Mouse (Mus musculus) CH12.LX (cell line): ENCODE data around the gene Tex22. TPM values are rescaled to one million over a fixed set of nuclear protein-coding genes. Genes with fewer than 3 reads are reported as not detected.

ENCODE experiments used
- DNase-seq: peaks from one replicate; pipeline ENCODE4 v3.0.0-alpha.2; 2013; ENCODE audit errors: extremely low read depth
- H3K27ac ChIP-seq: 2 replicates; pipeline ENCODE4 v1.5.1; 2012; ENCODE audit warnings: low read depth, mild to moderate bottlenecking, control low read depth, moderate library complexity; ENCODE audit not compliant: insufficient read depth
- H3K27me3 ChIP-seq: replicated peaks from 2 replicates; pipeline ENCODE3; 2012; ENCODE audit warnings: inconsistent platforms
- H3K36me3 ChIP-seq, 2 experiments: replicated peaks in 1 of 2; 2 replicates each; pipeline versions ENCODE3 to v1.6.1; 2012; ENCODE audit warnings: inconsistent platforms in 1 of 2, low read length in 1 of 2, mild to moderate bottlenecking in 1 of 2, mixed read lengths in 1 of 2, moderate library complexity in 1 of 2; ENCODE audit not compliant: control insufficient read depth in 1 of 2, insufficient read depth in 1 of 2
- H3K4me1 ChIP-seq, 2 experiments: 2 replicates each; pipeline ENCODE4 v1.6.1; 2012; ENCODE audit warnings: inconsistent platforms in 1 of 2, moderate library complexity in 1 of 2; ENCODE audit not compliant: insufficient read depth in 2 of 2, control insufficient read depth in 1 of 2
- H3K4me2 ChIP-seq: 2 replicates; pipeline ENCODE4 v1.6.1; 2012; ENCODE audit warnings: low read depth, mild to moderate bottlenecking, control low read depth; ENCODE audit not compliant: poor library complexity, insufficient read depth, severe bottlenecking
- H3K4me3 ChIP-seq, 3 experiments: fragments of 150-350 bp in 1 of 3; sonication (generic) in 1 of 3; replicated peaks in 1 of 3; 2 replicates each; pipeline versions ENCODE3 to v1.5.1; 2011 to 2012; ENCODE audit warnings: low read depth in 2 of 3, low read length in 2 of 3, mild to moderate bottlenecking in 2 of 3, moderate library complexity in 2 of 3, control low read depth in 1 of 3, improper control_type of control experiment in 1 of 3, inconsistent platforms in 1 of 3, mixed read lengths in 1 of 3; ENCODE audit not compliant: poor library complexity in 1 of 3
- H3K79me2 ChIP-seq: replicated peaks from 2 replicates; pipeline ENCODE4 v1.6.1; 2012; ENCODE audit warnings: mild to moderate bottlenecking, moderate library complexity; ENCODE audit not compliant: control insufficient read depth, poor library complexity, insufficient read depth, severe bottlenecking; ENCODE audit errors: extremely low read depth
- H3K9ac ChIP-seq: 2 replicates; pipeline ENCODE4 v1.6.1; 2012; ENCODE audit warnings: low read depth, mild to moderate bottlenecking, control low read depth, moderate library complexity; ENCODE audit not compliant: insufficient read depth
- H3K9me3 ChIP-seq: replicated peaks from 2 replicates; pipeline ENCODE3; 2012; ENCODE audit warnings: low read length, inconsistent platforms, mixed read lengths
- BHLHE40 ChIP-seq: IDR thresholded peaks from 2 replicates; pipeline ENCODE4 v1.6.1; 2011; ENCODE audit warnings: mild to moderate bottlenecking, low read depth, low read length, improper control_type of control experiment
- CHD1 ChIP-seq: IDR thresholded peaks from 2 replicates; pipeline ENCODE4 v1.6.1; 2012; ENCODE audit warnings: low read depth, low read length, improper control_type of control experiment, inconsistent platforms
- CTCF ChIP-seq, 2 experiments: IDR thresholded peaks in 1 of 2; conservative IDR thresholded peaks in 1 of 2; 2 replicates each; pipeline ENCODE4 v1.5.1; 2011 to 2012; ENCODE audit warnings: low read depth in 2 of 2, low read length in 2 of 2, improper control_type of control experiment in 1 of 2, inconsistent platforms in 1 of 2, mild to moderate bottlenecking in 1 of 2, moderate library complexity in 1 of 2
- E2F4 ChIP-seq: IDR thresholded peaks from 2 replicates; pipeline ENCODE4 v1.6.1; 2011; ENCODE audit warnings: low read depth, low read length, improper control_type of control experiment; ENCODE audit not compliant: insufficient replicate concordance
- ELF1 ChIP-seq: IDR thresholded peaks from 2 replicates; pipeline ENCODE4 v1.6.1; 2014; ENCODE audit warnings: low read depth, mild to moderate bottlenecking, inconsistent platforms, low read length, improper control_type of control experiment
- EP300 ChIP-seq: IDR thresholded peaks from 2 replicates; pipeline ENCODE4 v1.6.1; 2011; ENCODE audit warnings: low read length, improper control_type of control experiment
- ETS1 ChIP-seq: conservative IDR thresholded peaks from 2 replicates; pipeline ENCODE4 v1.6.1; 2012; ENCODE audit warnings: low read depth, mild to moderate bottlenecking, inconsistent platforms, low read length, improper control_type of control experiment, moderate library complexity
- GABPA ChIP-seq: IDR thresholded peaks from 2 replicates; pipeline ENCODE4 v1.6.1; 2012; ENCODE audit warnings: low read depth, low read length, improper control_type of control experiment, inconsistent platforms; ENCODE audit not compliant: insufficient replicate concordance
- IRF4 ChIP-seq: IDR thresholded peaks from 2 replicates; pipeline ENCODE4 v1.6.1; 2014; ENCODE audit warnings: low read depth, mild to moderate bottlenecking, inconsistent platforms, low read length, improper control_type of control experiment
- JUN ChIP-seq: IDR thresholded peaks from 2 replicates; pipeline ENCODE4 v1.6.1; 2011; ENCODE audit warnings: low read depth, mild to moderate bottlenecking, low read length, improper control_type of control experiment, moderate library complexity; ENCODE audit not compliant: insufficient read depth
- KAT2A ChIP-seq: IDR thresholded peaks from 2 replicates; pipeline ENCODE4 v1.6.1; 2012; ENCODE audit warnings: low read length, improper control_type of control experiment, inconsistent platforms; ENCODE audit not compliant: insufficient replicate concordance
- MAFK ChIP-seq: IDR thresholded peaks from 2 replicates; pipeline ENCODE4 v1.6.1; 2011; ENCODE audit warnings: low read length, improper control_type of control experiment; ENCODE audit not compliant: insufficient replicate concordance
- MAZ ChIP-seq: IDR thresholded peaks from 2 replicates; pipeline ENCODE4 v1.6.1; 2012; ENCODE audit warnings: low read depth, mild to moderate bottlenecking, inconsistent platforms, low read length, improper control_type of control experiment, moderate library complexity
- MEF2A ChIP-seq: IDR thresholded peaks from 2 replicates; pipeline ENCODE4 v1.6.1; 2014; ENCODE audit warnings: low read depth, mild to moderate bottlenecking, inconsistent platforms, low read length, improper control_type of control experiment, borderline replicate concordance
- MXI1 ChIP-seq: IDR thresholded peaks from 2 replicates; pipeline ENCODE4 v1.6.1; 2011; ENCODE audit warnings: mild to moderate bottlenecking, low read depth, low read length, improper control_type of control experiment
- MYC ChIP-seq: IDR thresholded peaks from 2 replicates; pipeline ENCODE4 v1.6.1; 2011; ENCODE audit warnings: low read depth, mild to moderate bottlenecking, improper control_type of control experiment, low read length
- NELFE ChIP-seq: IDR thresholded peaks from 2 replicates; pipeline ENCODE4 v1.6.1; 2011; ENCODE audit warnings: low read depth, low read length, improper control_type of control experiment
- NRF1 ChIP-seq: IDR thresholded peaks from 2 replicates; pipeline ENCODE4 v1.6.1; 2014; ENCODE audit warnings: low read depth, mild to moderate bottlenecking, inconsistent platforms, low read length, improper control_type of control experiment, moderate library complexity
- POLR2A ChIP-seq: IDR thresholded peaks from 2 replicates; pipeline ENCODE4 v1.6.1; 2011; ENCODE audit warnings: low read depth, mild to moderate bottlenecking, improper control_type of control experiment, low read length
- POLR2AphosphoS2 ChIP-seq: IDR thresholded peaks from 2 replicates; pipeline ENCODE4 v1.6.1; 2011; ENCODE audit warnings: low read depth, low read length, improper control_type of control experiment
- RAD21 ChIP-seq: IDR thresholded peaks from 2 replicates; pipeline ENCODE4 v1.6.1; 2011; ENCODE audit warnings: low read depth, mild to moderate bottlenecking, low read length, improper control_type of control experiment, moderate library complexity
- RCOR1 ChIP-seq: conservative IDR thresholded peaks from 2 replicates; pipeline ENCODE4 v1.6.1; 2012; ENCODE audit warnings: low read depth, mild to moderate bottlenecking, inconsistent platforms, low read length, improper control_type of control experiment
- TBP ChIP-seq: conservative IDR thresholded peaks from 2 replicates; pipeline ENCODE4 v1.6.1; 2011; ENCODE audit warnings: low read depth, low read length, improper control_type of control experiment
- TCF12 ChIP-seq: IDR thresholded peaks from 2 replicates; pipeline ENCODE4 v1.6.1; 2014; ENCODE audit warnings: low read depth, mild to moderate bottlenecking, inconsistent platforms, low read length, improper control_type of control experiment
- UBTF ChIP-seq: IDR thresholded peaks from 2 replicates; pipeline ENCODE4 v1.6.1; 2012; ENCODE audit warnings: low read depth, mild to moderate bottlenecking, inconsistent platforms, low read length, improper control_type of control experiment, moderate library complexity
- USF1 ChIP-seq: IDR thresholded peaks from 2 replicates; pipeline ENCODE4 v1.6.1; 2014; ENCODE audit warnings: low read depth, mild to moderate bottlenecking, inconsistent platforms, low read length, improper control_type of control experiment
- USF2 ChIP-seq: conservative IDR thresholded peaks from 2 replicates; pipeline ENCODE4 v1.6.1; 2011; ENCODE audit warnings: low read depth, low read length, improper control_type of control experiment
- ZC3H11A ChIP-seq: IDR thresholded peaks from 2 replicates; pipeline ENCODE4 v1.6.1; 2012; ENCODE audit warnings: low read depth, mild to moderate bottlenecking, inconsistent platforms, low read length, improper control_type of control experiment
- ZKSCAN1 ChIP-seq: IDR thresholded peaks from 2 replicates; pipeline ENCODE4 v1.6.1; 2012; ENCODE audit warnings: low read depth, inconsistent platforms, low read length, improper control_type of control experiment, borderline replicate concordance
- ZMIZ1 ChIP-seq: IDR thresholded peaks from 2 replicates; pipeline ENCODE4 v1.6.1; 2012; ENCODE audit warnings: low read depth, mild to moderate bottlenecking, inconsistent platforms, low read length, improper control_type of control experiment
- dilution Hi-C: fragments of 300-500 bp; cut with MboI; formaldehyde crosslinking; loops from 2 replicates; pipeline ENCODE4 v1.14.3; 2020; ENCODE audit warnings: low sequenced_read_pairs; ENCODE audit not compliant: extremely low pct_unique_long_range_greater_than_20kb, extremely low pct_ligation_motif_present
- in situ Hi-C: fragments of 300-500 bp; cut with MboI; formaldehyde crosslinking; loops from 3 replicates; pipeline ENCODE4 v1.14.3; 2019; ENCODE audit warnings: low sequenced_read_pairs, low pct_ligation_motif_present, low pct_unique_long_range_greater_than_20kb, mixed read lengths
- polyA plus RNA-seq: library from polyadenylated mRNA; unstranded; fragments of >175 nt; gene quantifications from 2 replicates; pipeline ENCODE4 v1.2.1, GENCODE M21; 2012; ENCODE audit warnings: low read depth; ENCODE audit not compliant: insufficient read length
- total RNA-seq, 2 experiments: library from RNA; depleted of rRNA; stranded (reverse); fragments of 300-350 nt in 1 of 2; fragments of >200 nt in 1 of 2; gene quantifications; 2 replicates each; pipeline ENCODE4 v1.2.3; 2012 to 2014

Tex22 gene
- total and polyA plus RNA-seq, 3 experiments = 0.21 TPM; not detected in 2

DNA sequence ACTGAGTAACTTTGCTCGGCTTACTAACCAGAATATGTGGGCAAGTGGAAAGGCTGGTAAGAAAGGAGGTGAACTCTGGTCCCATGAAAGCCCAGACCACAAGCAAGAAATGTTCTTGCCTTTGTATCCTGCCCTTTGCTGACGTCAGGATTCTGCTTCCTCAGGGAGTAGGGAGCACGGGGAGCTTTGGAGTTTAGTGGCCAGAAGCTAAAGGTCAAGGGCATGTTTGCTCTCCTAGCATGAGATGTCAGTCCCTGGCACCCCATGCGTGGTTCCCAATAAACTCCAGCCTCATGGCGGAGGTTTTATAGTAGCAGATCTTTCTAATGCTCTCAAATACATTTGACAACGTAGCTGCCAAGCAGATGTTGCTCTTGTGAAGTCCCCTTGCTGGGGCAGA, 2.5 kb upstream of the Tex22 start:
- no peaks in the 10 kb centered on the region for H3K27me3 ChIP-seq
- dilution Hi-C loops = no loop called here
- DNase-seq = no peak
- H3K27ac ChIP-seq = no peak overlapping the region
- no peaks in the 10 kb centered on the region for H3K79me2 ChIP-seq
- H3K9ac ChIP-seq = no peak overlapping the region
- TF ChIP-seq NRF1 (no peak), MAZ (no peak), RCOR1 (no peak), IRF4 (no peak), ZKSCAN1 (no peak), JUN (no peak), RAD21 (no peak), EP300 (no peak), MYC (no peak), BHLHE40 (no peak), USF1 (no peak), USF2 (no peak)
- no peak overlapping the region for H3K4me3 ChIP-seq
- peaks cover 16 to 29% of the 10 kb centered on the region in 2 experiments for H3K4me1 ChIP-seq
- no peak overlapping the region for H3K4me2 ChIP-seq
- in situ Hi-C loops = loop anchor here (5.0 kb wide), 1 partner anchor 35 kb away; no protein-coding TSS in a partner anchor
- no peaks in the 10 kb centered on the region for H3K9me3 ChIP-seq
- peaks cover 0 to 43% of the 10 kb centered on the region in 2 experiments for H3K36me3 ChIP-seq

GRCm38 (mm10) chr12:113073420-113074328, 628 bp upstream of the Tex22 start:
- H3K4me3 ChIP-seq = peak overlapping the region; percentile 20 to 72 (median 56)
- peak; percentile 46 for DNase-seq
- no peaks in the 10 kb centered on the region for H3K79me2 ChIP-seq
- H3K9me3 ChIP-seq = no peaks in the 10 kb centered on the region
- peak overlapping the region; percentile 51 for H3K9ac ChIP-seq
- H3K27me3 ChIP-seq = no peaks in the 10 kb centered on the region
- H3K27ac ChIP-seq = 0 out of 2 replicates have a peak overlapping the region, but pooled peaks have one; percentile 17
- H3K4me2 ChIP-seq = peak overlapping the region; percentile 75
- peaks cover 16 to 29% of the 10 kb centered on the region in 2 experiments for H3K4me1 ChIP-seq
- in situ Hi-C loops = loop anchor here (5.0 kb wide), 1 partner anchor 34 kb away; no protein-coding TSS in a partner anchor
- peaks cover 0 to 35% of the 10 kb centered on the region in 2 experiments for H3K36me3 ChIP-seq
- dilution Hi-C loops = no loop called here
- TF ChIP-seq TCF12 (no peak), ETS1 (no peak), USF1 (no peak), CHD1 (no peak), KAT2A (no peak), ELF1 (0 out of 2 replicates have a peak, but pooled peaks have one; percentile 15), UBTF (0 out of 2 replicates have a peak, but pooled peaks have one; percentile 42), GABPA (no peak), MXI1 (no peak), MAFK (no peak), CTCF (conservative IDR thresholded peaks at IDR 0.05 in 1 of 2, IDR thresholded peaks at IDR 0.05 in 1 of 2; ENCODE audit: low read depth in 2 of 2, low read length in 2 of 2) (peak in 1 of 2 experiments; percentile 47; a peak in 2 of 4 replicates), E2F4 (no peak), NELFE (no peak), IRF4 (no peak), ZMIZ1 (no peak), JUN (no peak), ZC3H11A (no peak), MEF2A (no peak), TBP (no peak), MAZ (no peak), POLR2A (no peak), BHLHE40 (no peak), ZKSCAN1 (no peak), POLR2AphosphoS2 (no peak)
